ENCODE assay signal across 11 mouse cellular contexts in genomic region chr5:49857202-49857601, GRCm38 (mm10).
DNase-seq lines count a peak whose midpoint lies in the region; ATAC-seq and TF ChIP-seq lines count a peak whose summit lies in the region.
"Had no signal": no experiment of that assay in that cellular context is flagged by ENCODE, and none has a peak within 500 bp of the region (broad histone marks: within the 10 kb centered on the region; RNA-seq: fewer than 3 reads in every experiment).

No protein-coding gene starts in this region.

- TF ChIP-seq CTCF in liver, adult 2 months (IDR thresholded peaks at IDR 0.05; ENCODE audit: low read depth, low read length), result peak; percentile 34; the same call in 1 of the 2 replicates
- peak; percentile 53 for TF ChIP-seq CTCF in liver, postnatal 0 days (IDR thresholded peaks at IDR 0.05; ENCODE audit: low read depth)

- no peak for ATAC-seq in liver, embryonic 11.5 days (replicated peaks; ENCODE audit: low FRiP score)
- ATAC-seq in liver, postnatal 0 days, result no peak
- no peak for ATAC-seq in erythroid progenitor cell, adult 5-6 weeks (replicated peaks; ENCODE audit: low FRiP score, poor library complexity, severe bottlenecking)
- ATAC-seq in hindbrain, embryonic 14.5 days (ENCODE audit: low FRiP score), result no peak
- ATAC-seq: CD4-positive, CD25-positive, alpha-beta regulatory T cell, adult 4 months; intestine, embryonic 15.5 days had no signal

- H3K9me3 ChIP-seq in liver, embryonic 11.5 days (ENCODE audit: control insufficient read depth, low read length), result no peaks in the 10 kb centered on the region
- H3K9me3 ChIP-seq in liver, postnatal 0 days (ENCODE audit: low read length), result no peaks in the 10 kb centered on the region
- no peaks in the 10 kb centered on the region for H3K9me3 ChIP-seq in hindbrain, embryonic 14.5 days (ENCODE audit: control insufficient read depth, low read length)
- H3K9me3 ChIP-seq: intestine, embryonic 15.5 days; liver, embryonic 13.5 days had no signal

- 30% methylated on average over 1 of the region's 1 CpGs for WGBS in liver, adult 2 months
- WGBS in liver, embryonic 11.5 days, result 39% methylated on average over 1 of the region's 1 CpGs
- WGBS in liver, postnatal 0 days (ENCODE audit: insufficient replicate concordance), result 28% methylated on average over 1 of the region's 1 CpGs
- WGBS in hindbrain, embryonic 14.5 days, result 46% methylated on average over 1 of the region's 1 CpGs

- H3K4me2 ChIP-seq in liver, embryonic 11.5 days, result no peak overlapping the region
- no peak overlapping the region for H3K4me2 ChIP-seq in liver, postnatal 0 days (ENCODE audit: low read depth, low read length)
- H3K4me2 ChIP-seq in hindbrain, embryonic 14.5 days (replicated peaks), result no peak overlapping the region
- H3K4me2 ChIP-seq: intestine, embryonic 15.5 days; liver, embryonic 13.5 days had no signal

- no peak for TF ChIP-seq EP300 in liver, postnatal 0 days (IDR thresholded peaks at IDR 0.05; ENCODE audit: low read depth)

- no peak overlapping the region for H3K27ac ChIP-seq in liver, adult 2 months (replicated peaks; ENCODE audit: insufficient read depth, low read depth, low read length)
- no peak overlapping the region for H3K27ac ChIP-seq in liver, embryonic 11.5 days (ENCODE audit: low read depth, low read length)
- no peak overlapping the region for H3K27ac ChIP-seq in liver, postnatal 0 days (ENCODE audit: low read depth)
- no peak overlapping the region for H3K27ac ChIP-seq in hindbrain, embryonic 14.5 days
- H3K27ac ChIP-seq: intestine, embryonic 15.5 days; liver, embryonic 13.5 days had no signal

- no peak overlapping the region for H3K9ac ChIP-seq in liver, adult 2 months (ENCODE audit: low read depth, low read length)
- H3K9ac ChIP-seq in liver, embryonic 11.5 days (ENCODE audit: low read depth, low read length), result no peak overlapping the region
- no peak overlapping the region for H3K9ac ChIP-seq in liver, postnatal 0 days (replicated peaks)
- H3K9ac ChIP-seq in hindbrain, embryonic 14.5 days, result no peak overlapping the region
- H3K9ac ChIP-seq: intestine, embryonic 15.5 days; liver, embryonic 13.5 days had no signal

- no peak for TF ChIP-seq POLR2A in liver, adult 2 months (IDR thresholded peaks at IDR 0.05; ENCODE audit: extremely low read depth, insufficient read depth, low read length)

- DNase-seq in embryo, embryonic 10 days (ENCODE audit: low spot score), result peak; percentile 39
- no peak for DNase-seq in embryo, embryonic 9.5 days (ENCODE audit: extremely low spot score)
- DNase-seq in liver, adult 2 months (ENCODE audit: extremely low read depth, low read depth, low spot score), result peak; percentile 2
- DNase-seq in liver, embryonic 11.5 days (ENCODE audit: low spot score), result no peak
- DNase-seq in brain, adult 2 months (ENCODE audit: low read depth, low spot score), result peak; percentile 57
- no peak for DNase-seq in liver, postnatal 0 days
- no peak for DNase-seq in hindbrain, embryonic 14.5 days (ENCODE audit: low spot score)
- DNase-seq: liver, embryonic 13.5 days had no signal

- H3K4me3 ChIP-seq in liver, adult 2 months (ENCODE audit: insufficient read depth, low read depth, low read length), result no peak overlapping the region
- H3K4me3 ChIP-seq in liver, embryonic 11.5 days (ENCODE audit: low read depth, low read length), result no peak overlapping the region
- H3K4me3 ChIP-seq in liver, postnatal 0 days (ENCODE audit: low read depth, low read length), result no peak overlapping the region
- no peak overlapping the region for H3K4me3 ChIP-seq in hindbrain, embryonic 14.5 days (replicated peaks; ENCODE audit: low read length)
- H3K4me3 ChIP-seq: intestine, embryonic 15.5 days; liver, embryonic 13.5 days had no signal

- H3K36me3 ChIP-seq in liver, adult 2 months (ENCODE audit: control insufficient read depth, insufficient read depth, low read length), result no peaks in the 10 kb centered on the region
- no peaks in the 10 kb centered on the region for H3K36me3 ChIP-seq in liver, embryonic 11.5 days (ENCODE audit: control insufficient read depth, insufficient read depth, low read length)
- H3K36me3 ChIP-seq in liver, postnatal 0 days (replicated peaks; ENCODE audit: insufficient read depth, low read length), result no peaks in the 10 kb centered on the region
- no peaks in the 10 kb centered on the region for H3K36me3 ChIP-seq in hindbrain, embryonic 14.5 days (replicated peaks; ENCODE audit: control insufficient read depth, insufficient read depth)
- H3K36me3 ChIP-seq: intestine, embryonic 15.5 days; liver, embryonic 13.5 days had no signal

- no peaks in the 10 kb centered on the region for H3K27me3 ChIP-seq in liver, adult 2 months (ENCODE audit: control insufficient read depth, insufficient read depth, low read length)
- H3K27me3 ChIP-seq in liver, embryonic 11.5 days (replicated peaks; ENCODE audit: control insufficient read depth, insufficient read depth, low read length), result no peaks in the 10 kb centered on the region
- no peaks in the 10 kb centered on the region for H3K27me3 ChIP-seq in liver, postnatal 0 days (ENCODE audit: insufficient read depth, low read length)
- H3K27me3 ChIP-seq in hindbrain, embryonic 14.5 days (ENCODE audit: control insufficient read depth, insufficient read depth, low read length), result no peaks in the 10 kb centered on the region
- H3K27me3 ChIP-seq: intestine, embryonic 15.5 days; liver, embryonic 13.5 days had no signal

- H3K4me1 ChIP-seq in liver, adult 2 months (ENCODE audit: control insufficient read depth, insufficient read depth, low read length), result no peaks in the 10 kb centered on the region
- no peaks in the 10 kb centered on the region for H3K4me1 ChIP-seq in liver, embryonic 11.5 days (replicated peaks; ENCODE audit: control insufficient read depth, insufficient read depth, low read length)
- H3K4me1 ChIP-seq in liver, postnatal 0 days (ENCODE audit: insufficient read depth), result no peaks in the 10 kb centered on the region
- no peaks in the 10 kb centered on the region for H3K4me1 ChIP-seq in hindbrain, embryonic 14.5 days (replicated peaks; ENCODE audit: control insufficient read depth, insufficient read depth, low read length)
- H3K4me1 ChIP-seq: intestine, embryonic 15.5 days; liver, embryonic 13.5 days had no signal

- H3K79me2 ChIP-seq in liver, adult 2 months (ENCODE audit: control insufficient read depth, insufficient read depth, low read length), result no peaks in the 10 kb centered on the region

Comparison
In these comparisons a context has a peak if more than half of its experiments do, and no peak if none do; other contexts are left out.
1. DNase-seq: peak in embryo, embryonic 10 days (single experiment), liver, adult 2 months (single experiment) and brain, adult 2 months (single experiment); none in embryo, embryonic 9.5 days (single experiment), liver, embryonic 11.5 days (single experiment), liver, postnatal 0 days (single experiment) and hindbrain, embryonic 14.5 days (single experiment).